Mouse (Mus musculus) spleen, postnatal 4 days (tissue): ENCODE results near the gene Hoxb5.

ENCODE experiments used
- DNase-seq, 2 experiments: peaks; one replicate each; pipeline ENCODE4 v3.0.0; 2022; ENCODE audit warnings: low spot score in 2 of 2

The Hoxb5 gene

DNA sequence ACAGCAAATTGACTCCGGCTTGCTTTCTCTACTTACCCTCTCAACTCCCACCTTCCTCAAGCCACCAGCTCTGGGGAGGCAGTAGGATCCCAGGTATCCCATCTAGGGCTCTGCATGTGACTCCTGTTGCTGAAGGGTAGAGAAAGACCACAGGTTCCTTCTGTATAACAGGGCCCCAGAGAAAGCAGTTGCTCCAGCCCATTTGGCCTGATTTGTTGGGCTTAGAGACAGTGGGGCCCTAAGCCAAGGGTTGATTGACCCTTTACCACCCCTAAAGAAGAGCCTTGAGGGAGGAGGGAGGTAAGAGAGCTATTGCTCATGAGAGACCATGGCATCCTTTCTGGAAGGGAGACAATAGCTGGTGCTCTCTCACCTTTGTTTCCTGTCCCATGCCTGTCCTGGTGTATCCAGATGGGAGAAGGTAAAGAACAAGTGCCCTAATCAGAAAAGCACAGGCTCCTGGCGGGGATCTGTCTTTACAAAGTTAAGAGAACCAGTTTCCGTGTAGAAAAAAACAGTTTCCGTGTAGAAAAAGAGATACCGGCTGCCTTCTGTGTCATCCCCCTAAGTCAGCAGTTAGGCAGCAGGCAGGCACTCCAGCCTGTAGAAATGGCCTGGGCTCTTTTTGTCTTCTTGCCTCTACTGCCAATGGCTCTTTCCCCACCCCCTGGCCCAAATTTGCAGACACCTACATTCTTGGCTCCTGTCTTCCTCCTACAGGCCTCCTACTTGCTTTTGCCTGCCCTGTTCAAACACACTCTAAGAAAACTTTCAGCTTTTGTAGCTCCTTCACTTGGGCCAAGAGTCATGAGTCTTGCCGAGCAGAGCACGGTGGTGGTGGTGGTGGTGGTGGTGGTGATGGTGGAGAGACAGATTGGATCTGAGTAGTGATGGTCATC lies 36.1 kb downstream of the Hoxb5 start:
- DNase-seq: no peak

DNA sequence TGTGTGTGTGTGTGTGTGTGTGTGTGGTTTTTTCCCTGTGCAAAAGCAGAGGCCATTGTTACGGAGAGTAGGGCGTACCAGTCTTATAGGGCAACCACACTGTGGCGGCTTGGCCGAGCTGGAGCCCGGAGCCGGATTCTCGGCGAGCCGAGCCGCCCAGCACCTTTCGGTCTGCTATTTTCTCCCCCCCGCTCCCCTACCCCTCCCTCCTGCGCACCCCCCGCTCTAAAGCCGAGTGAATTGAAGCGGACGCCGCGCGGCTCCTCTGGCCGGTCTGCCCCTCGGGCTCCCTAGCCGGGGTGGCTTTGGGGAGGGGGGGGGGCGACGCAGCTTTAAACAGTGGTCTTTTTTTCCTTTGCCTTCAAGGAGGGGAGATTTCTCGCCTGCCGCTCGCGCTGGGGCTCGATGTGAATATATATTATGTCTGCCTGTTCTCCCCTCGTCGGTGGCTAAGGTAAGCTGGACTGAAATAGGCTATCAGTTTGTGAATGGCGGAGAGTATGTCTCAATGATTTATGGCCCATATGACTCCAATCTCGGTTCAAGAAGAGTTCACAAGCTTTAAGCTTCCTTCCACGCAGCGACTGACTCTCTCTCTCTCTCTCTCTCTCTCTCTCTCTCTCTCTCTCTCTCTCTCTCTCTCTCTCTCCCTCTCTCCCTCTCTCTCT lies 37.7 kb downstream of the Hoxb5 start:
- no peak for DNase-seq

DNA sequence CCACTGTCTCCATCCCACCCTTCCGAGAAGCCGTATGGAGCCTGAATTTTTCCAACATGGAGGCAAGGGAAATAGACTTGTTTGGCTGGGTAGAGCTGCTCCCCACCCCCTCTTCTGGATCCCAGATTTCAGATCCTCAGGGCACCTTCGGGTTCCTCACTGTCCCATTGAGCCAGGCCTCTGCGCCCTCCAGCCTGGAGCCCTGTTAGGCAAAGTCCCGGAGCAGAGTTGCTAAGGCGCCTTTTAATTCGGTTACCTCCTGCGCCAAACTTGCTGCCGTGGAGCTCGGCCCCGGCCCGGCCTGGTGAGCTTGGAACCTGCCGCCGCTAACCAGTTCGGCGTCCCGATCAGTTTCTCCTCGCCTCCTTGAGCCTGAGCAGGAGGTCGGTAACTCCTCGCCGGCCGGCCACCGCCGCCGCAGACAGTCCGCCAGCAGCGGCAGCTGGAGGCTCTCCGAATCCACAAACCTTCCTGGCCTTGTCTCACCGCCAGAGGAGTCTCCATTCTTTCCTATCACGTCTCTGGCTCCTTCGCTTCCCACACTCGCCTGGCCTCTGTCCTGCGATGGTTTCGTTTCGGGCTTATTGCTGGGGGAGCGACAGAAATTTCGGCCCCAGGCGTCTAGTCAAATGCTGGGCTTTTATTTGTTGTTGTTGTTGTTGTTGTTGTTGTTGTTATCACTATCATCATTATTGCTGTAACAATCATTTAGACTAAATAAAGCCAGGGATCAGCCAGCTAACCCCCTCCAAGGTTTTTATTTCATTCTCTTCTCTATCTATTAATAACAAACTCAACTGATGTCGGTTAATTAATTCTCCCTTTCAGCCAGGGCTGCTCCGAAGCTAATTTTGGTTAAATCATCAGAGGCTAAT lies 38.8 kb downstream of the Hoxb5 start:
- DNase-seq: no peak

DNA sequence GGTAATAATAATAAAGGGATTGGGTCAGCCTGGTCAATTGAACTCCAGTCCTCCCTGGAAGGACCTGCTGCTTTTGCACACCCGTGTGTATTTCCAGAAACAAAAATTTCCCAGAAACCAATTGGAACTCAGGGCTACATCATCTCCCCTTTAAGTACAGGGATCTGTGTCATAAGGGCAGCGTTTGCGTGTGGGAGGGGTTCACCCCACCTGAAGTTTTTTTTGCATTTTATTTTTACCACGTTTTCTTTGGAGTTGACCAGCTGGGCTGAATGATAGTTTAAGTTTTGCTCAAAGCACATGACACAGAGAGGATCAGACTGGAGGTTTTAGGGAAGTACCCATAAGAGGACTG lies 39.4 kb downstream of the Hoxb5 start:
- DNase-seq: no peak

DNA sequence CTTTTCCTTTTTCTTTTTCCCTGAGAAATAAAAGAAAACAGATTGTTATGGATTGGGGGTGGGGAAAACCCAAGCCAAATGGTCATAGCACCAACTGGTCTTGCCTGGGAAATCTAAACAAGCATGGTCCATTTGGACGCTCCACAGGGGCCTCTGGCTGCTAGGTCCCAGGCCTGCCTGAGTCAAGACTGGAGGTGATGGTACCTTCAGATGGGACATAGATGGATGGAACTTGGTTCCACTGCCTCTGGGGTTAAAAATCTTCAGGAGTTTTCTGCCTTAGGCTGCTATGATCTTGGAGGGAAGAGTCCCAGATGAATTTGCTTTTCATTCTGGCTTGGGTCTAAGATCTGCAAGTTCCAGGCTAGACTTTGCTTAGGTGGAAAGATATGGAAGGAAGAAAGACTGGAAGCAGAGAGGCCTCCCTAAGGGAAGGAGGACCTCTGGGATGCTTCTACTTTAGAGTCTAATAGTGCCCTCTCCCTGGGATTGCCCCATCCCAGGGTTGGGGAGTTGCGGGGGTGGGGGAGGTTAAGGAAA lies 40.1 kb downstream of the Hoxb5 start:
- no peak for DNase-seq

DNA sequence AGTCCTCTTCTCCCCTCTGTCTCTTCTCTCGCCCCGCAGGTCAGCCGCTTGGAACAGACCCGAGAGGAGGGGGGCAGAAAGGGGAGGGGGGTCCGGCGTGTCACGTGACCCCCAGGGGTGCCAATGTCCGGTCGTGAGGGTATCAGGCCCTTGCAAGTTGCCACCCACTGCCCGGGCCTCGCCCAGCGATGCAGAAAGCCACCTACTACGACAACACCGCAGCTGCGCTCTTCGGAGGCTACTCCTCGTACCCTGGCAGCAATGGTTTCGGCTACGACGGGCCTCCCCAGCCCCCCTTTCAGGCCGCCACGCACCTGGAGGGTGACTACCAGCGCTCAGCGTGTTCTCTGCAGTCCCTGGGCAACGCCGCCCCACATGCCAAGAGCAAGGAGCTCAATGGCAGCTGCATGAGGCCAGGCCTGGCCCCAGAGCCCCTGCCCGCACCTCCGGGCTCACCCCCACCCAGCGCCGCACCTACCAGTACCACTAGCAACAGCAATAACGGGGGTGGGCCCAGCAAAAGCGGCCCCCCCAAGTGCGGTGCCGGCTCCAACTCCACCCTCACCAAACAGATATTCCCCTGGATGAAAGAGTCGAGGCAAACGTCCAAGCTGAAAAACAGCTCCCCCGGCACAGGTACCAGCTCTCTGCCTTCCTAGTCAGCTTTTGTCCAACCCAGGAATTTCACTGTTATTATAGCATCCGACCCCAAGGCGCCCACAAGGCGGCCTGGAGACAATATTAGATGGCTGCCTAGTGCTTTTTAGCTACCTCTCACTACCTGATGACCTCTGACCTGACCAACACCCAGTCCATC lies 41.1 kb downstream of the Hoxb5 start:
- DNase-seq: no peak

DNA sequence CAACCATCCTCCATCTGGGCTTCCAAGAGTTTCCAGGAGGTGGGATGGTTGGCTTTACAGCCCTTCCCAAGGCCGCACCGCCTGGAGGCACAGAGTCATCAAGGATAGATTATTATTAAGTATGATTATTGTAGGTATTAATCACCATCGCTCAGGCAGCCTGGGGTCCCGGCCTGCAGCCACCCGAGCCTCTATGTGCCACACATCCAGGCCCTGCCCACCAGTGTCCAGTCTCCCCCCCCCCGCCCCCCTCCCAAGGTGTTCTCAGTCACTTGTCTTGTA lies 41.7 kb downstream of the Hoxb5 start:
- DNase-seq: no peak

DNA sequence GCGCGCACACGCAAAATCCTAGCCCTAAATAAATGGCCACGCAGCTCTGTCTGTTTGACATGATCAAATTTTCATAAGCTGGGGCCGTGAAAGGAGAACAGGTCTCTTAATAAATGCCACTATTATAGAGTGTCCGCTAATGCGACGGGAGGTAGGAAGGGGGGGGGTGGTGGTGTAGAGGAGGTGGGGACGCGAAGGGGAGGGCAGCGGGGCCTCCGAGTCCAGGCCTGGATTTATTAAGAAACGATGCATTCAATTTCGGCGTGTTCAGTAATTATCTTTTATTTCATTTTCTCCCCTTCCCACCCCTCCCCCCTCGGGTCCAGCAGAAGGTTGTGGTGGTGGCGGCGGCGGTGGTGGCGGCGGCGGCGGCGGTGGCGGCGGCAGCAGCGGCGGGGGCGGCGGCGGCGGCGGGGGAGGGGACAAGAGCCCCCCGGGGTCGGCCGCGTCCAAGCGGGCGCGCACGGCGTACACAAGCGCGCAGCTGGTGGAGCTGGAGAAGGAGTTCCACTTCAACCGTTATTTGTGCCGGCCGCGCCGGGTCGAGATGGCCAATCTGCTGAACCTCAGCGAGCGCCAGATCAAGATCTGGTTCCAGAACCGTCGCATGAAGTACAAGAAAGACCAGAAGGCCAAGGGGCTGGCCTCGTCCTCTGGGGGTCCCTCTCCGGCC lies 42.2 kb downstream of the Hoxb5 start:
- DNase-seq: no peak

DNA sequence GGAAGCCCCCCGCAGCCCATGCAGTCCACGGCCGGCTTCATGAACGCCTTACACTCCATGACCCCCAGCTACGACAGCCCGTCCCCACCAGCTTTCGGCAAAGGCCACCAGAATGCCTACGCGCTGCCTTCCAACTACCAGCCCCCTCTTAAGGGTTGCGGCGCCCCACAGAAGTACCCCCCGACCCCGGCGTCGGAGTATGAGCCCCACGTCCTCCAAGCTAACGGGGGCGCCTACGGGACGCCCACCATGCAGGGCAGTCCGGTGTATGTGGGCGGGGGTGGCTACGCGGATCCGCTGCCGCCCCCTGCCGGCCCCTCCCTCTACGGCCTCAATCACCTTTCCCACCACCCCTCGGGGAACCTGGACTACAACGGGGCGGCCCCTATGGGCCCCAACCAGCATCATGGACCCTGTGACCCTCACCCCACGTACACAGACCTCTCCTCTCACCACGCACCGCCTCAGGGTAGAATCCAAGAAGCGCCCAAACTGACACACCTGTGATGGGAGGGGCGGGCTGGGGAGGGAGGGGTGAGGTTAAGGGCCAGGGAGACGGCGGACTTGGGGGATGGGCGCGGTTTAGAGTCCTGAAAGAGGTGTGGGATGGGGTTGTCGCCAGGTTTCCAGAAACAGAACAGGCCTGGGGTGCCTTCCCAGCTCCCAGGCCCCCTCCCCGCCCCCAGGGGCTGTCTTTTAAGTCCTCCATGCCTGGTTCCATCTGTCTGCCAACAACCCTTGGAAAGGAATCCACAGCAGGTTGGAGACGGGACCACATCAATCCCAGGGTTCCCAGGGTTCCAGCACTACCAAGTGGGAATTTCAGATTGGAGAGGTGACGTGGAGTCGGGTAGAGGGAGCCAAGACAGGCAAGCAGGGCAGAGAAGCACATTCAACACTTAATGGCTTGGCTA lies 43.0 kb downstream of the Hoxb5 start:
- DNase-seq: no peak

DNA sequence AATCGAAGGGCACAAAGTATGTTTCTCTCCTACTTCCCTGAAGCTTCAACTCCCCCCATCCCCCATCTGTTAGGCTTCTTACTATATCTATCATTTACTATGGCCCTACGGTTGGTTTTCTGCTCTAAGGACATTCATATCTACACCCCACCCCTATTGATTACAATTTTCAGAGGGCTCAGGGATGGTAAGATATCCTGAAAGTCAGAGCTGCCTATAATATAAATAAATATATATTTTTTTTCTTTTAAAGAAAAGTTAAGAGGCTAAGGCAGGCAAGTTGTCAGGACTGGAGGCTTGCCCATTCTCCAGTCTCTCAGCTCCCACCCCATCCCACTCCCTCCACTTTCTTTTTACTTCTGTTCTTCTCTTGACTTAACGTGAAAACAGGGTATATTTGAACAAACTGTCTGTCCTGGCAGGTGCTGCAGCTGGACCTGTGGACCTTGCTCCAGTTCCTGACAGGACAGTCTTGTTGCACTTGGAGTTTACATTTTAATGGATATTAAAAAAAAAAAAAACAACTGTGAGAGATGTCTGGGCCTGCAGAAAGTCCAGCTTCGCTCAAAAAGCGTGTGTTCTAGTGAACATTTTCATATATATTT lies 43.9 kb downstream of the Hoxb5 start:
- no peak for DNase-seq

DNA sequence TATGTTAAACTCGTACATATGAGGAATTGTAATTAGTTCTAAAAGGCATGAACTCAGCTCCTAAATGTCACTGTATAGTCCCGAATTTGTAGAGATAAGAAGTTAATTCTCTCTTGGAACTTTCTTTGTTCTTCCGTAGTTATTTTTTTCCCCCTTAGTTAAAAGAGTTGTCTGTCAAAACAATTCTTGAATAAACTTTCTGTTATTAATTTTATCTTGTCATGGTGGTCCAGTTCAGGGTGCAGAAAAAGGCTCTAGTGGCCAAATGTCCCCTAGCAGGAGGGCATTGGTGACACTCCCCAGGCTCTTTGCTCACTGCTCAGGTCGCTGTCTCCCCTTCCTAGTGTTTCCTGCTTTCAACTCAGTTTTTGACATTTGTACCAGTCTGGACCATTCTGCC lies 44.6 kb downstream of the Hoxb5 start:
- DNase-seq: no peak

DNA sequence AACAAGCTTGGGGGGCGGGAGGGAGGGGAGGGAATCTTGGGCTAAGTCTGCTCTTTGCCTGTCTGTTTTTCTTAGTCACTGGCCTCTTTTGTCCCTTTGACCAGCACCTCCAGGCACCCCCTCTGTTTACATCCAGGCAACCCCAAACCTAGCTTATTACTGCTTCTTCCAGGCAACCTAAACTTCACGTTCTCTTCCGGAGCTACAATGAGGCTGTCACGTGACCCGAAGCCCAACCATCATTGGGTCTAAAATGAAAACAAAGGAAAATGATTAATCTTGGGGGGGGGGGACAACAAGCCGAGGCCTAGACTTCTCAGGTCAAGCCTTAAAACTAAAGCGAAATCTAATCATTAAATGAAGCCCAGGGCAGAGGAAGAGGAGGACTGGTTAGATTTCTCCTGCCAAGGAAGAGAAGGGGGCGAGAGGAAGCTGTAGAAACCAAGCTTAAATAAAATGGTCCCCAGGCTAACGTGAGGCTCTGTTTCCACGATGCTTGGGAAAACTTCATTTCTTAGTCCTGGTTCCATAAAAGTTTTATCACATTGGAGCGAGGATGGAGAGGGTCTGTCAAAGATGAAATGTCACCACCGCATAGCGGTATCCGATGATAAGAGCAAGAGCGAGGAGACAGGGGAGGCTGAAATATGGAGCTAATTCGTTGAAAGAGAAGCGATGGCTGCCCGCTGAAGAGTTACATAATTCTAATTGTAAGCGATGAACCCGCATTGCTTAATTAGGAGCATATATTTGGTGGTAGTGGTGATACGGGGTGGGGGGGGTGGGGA lies 45.2 kb downstream of the Hoxb5 start:
- no peak for DNase-seq

DNA sequence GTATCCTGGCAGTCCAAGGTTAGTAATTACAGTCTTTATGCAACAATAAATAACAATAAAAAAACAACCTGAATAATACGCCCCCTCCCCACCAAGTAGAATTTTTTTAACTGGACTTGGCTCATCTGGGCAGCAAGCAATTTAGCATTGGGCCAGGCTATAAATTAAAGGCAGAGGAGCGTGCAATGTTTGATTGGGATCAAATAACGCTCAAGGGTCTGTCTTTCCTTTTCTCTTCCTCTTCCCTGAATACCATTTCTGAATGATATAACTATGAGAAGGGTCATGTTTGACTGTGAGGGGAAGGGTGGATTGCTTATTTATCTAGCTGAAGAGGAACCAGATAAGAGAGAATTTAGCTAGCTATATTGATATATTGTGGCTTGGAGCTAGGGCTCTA lies 45.9 kb downstream of the Hoxb5 start:
- no peak for DNase-seq

DNA sequence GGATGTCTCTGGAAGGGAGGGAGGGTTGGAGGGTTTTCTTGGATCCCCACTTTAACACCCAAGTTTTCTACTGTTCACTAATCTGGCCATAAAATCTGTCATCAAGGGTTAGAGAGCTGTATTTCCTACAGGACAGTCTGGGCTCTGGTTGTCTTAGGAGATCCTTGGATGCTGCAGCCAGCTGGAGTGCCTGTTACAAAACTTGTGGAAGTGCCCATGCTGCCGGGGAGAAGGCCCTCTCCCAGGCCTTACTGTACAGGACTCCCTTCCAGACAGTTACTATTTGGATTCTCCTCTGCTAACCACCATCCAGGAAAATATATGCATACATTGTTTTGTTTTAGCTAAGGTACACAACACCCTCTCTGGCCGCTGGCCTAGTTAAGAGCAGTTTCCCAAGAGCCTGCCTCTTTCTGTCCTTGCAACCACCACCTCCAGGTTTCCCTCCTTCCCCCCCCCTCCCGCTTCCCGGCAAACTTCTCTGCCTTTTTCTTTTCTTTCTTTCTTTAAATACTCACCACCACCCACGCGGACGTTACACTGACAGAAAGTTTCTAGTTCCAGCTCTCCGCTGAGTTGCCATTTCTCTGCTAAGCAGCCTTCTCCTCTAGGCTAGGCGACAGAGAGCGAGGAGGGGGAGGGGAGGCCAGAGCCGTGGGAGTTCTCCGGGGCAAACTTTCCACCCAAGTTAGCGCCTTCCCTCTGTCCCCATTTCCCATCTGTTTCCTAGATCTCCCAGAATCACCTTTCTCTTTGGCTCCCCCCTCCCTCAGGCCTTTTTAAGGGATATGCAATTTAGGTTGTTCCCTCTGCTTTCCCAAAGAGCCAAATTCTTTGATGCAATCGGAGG lies 46.6 kb downstream of the Hoxb5 start:
- DNase-seq: no peak

DNA sequence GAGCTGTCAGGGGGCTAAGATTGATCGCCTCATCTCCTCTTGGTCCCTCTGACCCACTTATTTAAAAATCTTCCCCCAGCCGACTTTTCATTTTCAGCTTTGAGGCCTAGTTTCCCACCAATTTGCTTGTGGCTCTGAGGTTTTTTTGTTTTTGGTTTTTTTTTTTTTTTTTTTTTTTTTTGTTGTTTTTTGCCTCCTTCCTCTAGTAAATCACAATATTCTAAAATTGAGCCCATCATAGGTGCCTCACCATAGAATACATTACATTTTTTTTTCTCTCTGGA lies 47.1 kb downstream of the Hoxb5 start, which contains the start of gene Hoxb2:
Hoxb2 (plus strand) TSS at position 185 of the 284 bp plus-strand sequence.
- no peak for DNase-seq

DNA sequence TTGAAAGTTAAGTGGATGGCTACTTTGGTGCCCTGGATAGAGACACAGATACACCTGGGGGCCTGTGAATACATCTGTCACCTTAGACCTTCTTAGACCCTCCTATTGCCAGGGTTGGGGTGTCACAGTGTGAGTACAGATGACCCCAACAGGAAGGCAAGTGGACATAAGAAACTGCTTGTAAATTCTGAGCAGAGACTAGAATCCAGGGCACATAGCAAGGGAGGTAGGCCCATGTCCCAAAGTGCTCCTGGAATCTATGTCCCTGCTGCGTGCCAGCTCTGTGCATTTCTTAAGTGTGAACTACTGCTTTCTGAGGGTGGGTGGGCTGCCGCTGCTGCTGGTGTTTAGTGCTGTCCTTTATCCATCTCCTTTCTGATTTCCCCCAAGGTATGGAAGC lies 47.7 kb downstream of the Hoxb5 start:
- no peak for DNase-seq

DNA sequence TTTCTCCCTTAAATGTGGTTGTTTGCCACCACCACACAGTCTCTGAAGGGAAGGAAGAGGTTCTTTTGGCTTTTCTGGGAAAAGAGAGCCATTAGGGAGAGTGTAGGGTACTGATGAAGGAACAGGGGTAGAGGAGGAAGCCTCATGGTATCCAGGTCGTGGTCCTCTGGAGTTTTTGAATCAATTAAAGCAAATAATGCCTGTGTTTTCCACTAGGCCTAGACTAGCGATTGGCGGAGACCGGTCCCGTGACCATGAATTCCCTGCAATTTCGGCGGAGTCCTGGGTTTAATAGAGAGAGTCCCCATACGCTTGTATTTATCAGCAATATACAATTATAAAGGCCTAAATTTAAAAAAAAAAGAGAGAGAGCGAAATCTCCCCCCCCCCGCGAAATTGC lies 48.2 kb downstream of the Hoxb5 start:
- DNase-seq: no peak

DNA sequence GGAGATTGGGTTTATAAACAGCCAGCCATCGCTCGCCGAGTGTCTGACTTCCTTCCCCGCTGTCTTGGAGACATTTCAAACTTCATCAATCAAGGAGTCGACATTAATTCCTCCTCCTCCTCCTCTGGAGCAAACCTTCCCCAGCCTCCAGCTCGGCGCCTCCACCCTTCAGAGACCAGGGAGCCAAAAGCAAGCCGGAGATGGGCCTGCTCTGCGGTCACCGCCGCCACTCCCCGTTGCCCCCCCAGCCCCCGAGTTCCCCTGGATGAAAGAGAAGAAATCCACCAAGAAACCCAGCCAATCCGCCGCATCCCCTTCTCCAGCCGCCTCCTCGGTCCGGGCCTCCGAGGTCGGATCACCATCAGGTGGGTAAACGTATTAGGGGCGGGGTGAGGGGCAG lies 48.7 kb downstream of the Hoxb5 start:
- DNase-seq: no peak
